Comparison of ENCODE assay signal across 10 mouse cellular contexts in genomic region chr14:29937466-29937865, GRCm38 (mm10). TPM values are rescaled to one million over a fixed set of nuclear protein-coding genes. Genes with fewer than 3 reads are reported as not detected.
DNase-seq lines count a peak whose midpoint lies in the region; ATAC-seq and TF ChIP-seq lines count a peak whose summit lies in the region.
"Had no signal": no experiment of that assay in that cellular context is flagged by ENCODE, and none has a peak within 500 bp of the region (broad histone marks: within the 10 kb centered on the region; RNA-seq: fewer than 3 reads in every experiment).

No protein-coding gene starts in this region.

- peak overlapping the region; percentile 31 for H3K4me2 ChIP-seq in midbrain, embryonic 15.5 days
- H3K4me2 ChIP-seq: liver, embryonic 11.5 days had no signal

- H3K9ac ChIP-seq in midbrain, embryonic 15.5 days = no peak overlapping the region

- H3K4me3 ChIP-seq in cortical plate, adult 2 months (ENCODE audit: insufficient read depth, low read length) = peak overlapping the region; percentile 32
- no peak overlapping the region for H3K4me3 ChIP-seq in midbrain, embryonic 15.5 days

- whole genome bisulfite sequencing in midbrain, embryonic 15.5 days = 53% methylated on average over 15 of the region's 15 CpGs

- TF ChIP-seq POLR2A in cortical plate, adult 2 months (IDR thresholded peaks at IDR 0.05; ENCODE audit: extremely low read depth, insufficient read depth, low read length) = no peak

- ATAC-seq in frontal cortex, adult (ENCODE audit: low TSS enrichment) = peak; percentile 79
- ATAC-seq in midbrain, embryonic 15.5 days (replicated peaks) = 0 out of 2 replicates have a peak, but pooled peaks have one; percentile 72

- peak; percentile 61 for TF ChIP-seq CTCF in cortical plate, adult 2 months (IDR thresholded peaks at IDR 0.05; ENCODE audit: extremely low read depth, insufficient read depth, low read length)

- no peaks in the 10 kb centered on the region for H3K36me3 ChIP-seq in midbrain, embryonic 15.5 days (replicated peaks)

- no peak for DNase-seq in frontal cortex, postnatal 25 days (ENCODE audit: low spot score in 2 of 2)
- peak; percentile 29 to 50 for DNase-seq in left cerebral cortex, adult 18-20 months (ENCODE audit: low spot score in 2 of 2)
- DNase-seq in left cerebral cortex, adult 8-10 months (ENCODE audit: low spot score in 2 of 2) = no peak
- no peak for DNase-seq in urinary bladder, postnatal 10 days (ENCODE audit: low spot score)
- DNase-seq: cerebellum, adult 11-12 months had no signal

- no peak overlapping the region for H3K27ac ChIP-seq in cortical plate, adult 2 months (ENCODE audit: insufficient read depth, low read length)
- H3K27ac ChIP-seq in midbrain, embryonic 15.5 days = no peak overlapping the region
- H3K27ac ChIP-seq: macrophage had no signal

- no peaks in the 10 kb centered on the region; the same call in 1 of the 2 replicates for H3K27me3 ChIP-seq in midbrain, embryonic 15.5 days (replicated peaks)

- no peaks in the 10 kb centered on the region for H3K4me1 ChIP-seq in cortical plate, adult 2 months (ENCODE audit: control insufficient read depth, insufficient read depth, low read length)
- peaks cover 16% of the 10 kb centered on the region for H3K4me1 ChIP-seq in midbrain, embryonic 15.5 days

- no peaks in the 10 kb centered on the region for H3K9me3 ChIP-seq in midbrain, embryonic 15.5 days

RNA-seq across cellular contexts. Expression of gene Selenok, which starts 30.6 kb away (rescaled TPM):
- total RNA-seq in left cerebral cortex, adult 18-20 months (2021) = 100 to 1,000 TPM; 128 to 136 TPM
- 100 to 1,000 TPM; 115 to 127 (median 122) TPM for total RNA-seq in left cerebral cortex, adult 8-10 months (2022)
- polyA plus RNA-seq in cortical plate, adult 2 months (2012; rRNA removed) = 184 and 206 TPM in 2 replicates
- 360 and 386 TPM in 2 replicates for polyA plus RNA-seq in midbrain, embryonic 15.5 days (2015; fragmentation: Nextera tagmentation; extraction: Ambion mirVana)

RNA-seq across cellular contexts. Expression of gene Actr8, which starts 40.7 kb away (rescaled TPM):
- 10 to 100 TPM; 80.2 to 83.3 TPM for total RNA-seq in left cerebral cortex, adult 18-20 months (2021)
- total RNA-seq in left cerebral cortex, adult 8-10 months (2022) = 10 to 100 TPM; 81.1 to 94.3 (median 86.4) TPM
- polyA plus RNA-seq in cortical plate, adult 2 months (2012; rRNA removed) = 57.6 and 72.9 TPM in 2 replicates
- 84.8 and 86.1 TPM in 2 replicates for polyA plus RNA-seq in midbrain, embryonic 15.5 days (2015; fragmentation: Nextera tagmentation; extraction: Ambion mirVana)

Comparison
In these comparisons a context has a peak if more than half of its experiments do, and no peak if none do; other contexts are left out.
1. DNase-seq: peak in left cerebral cortex, adult 18-20 months (2 of 2); none in frontal cortex, postnatal 25 days (0 of 2), left cerebral cortex, adult 8-10 months (0 of 2) and urinary bladder, postnatal 10 days (single experiment).